Mouse (Mus musculus): Measurements from ENCODE around the gene Fam219a. TPM values are rescaled to one million over a fixed set of nuclear protein-coding genes. Genes with fewer than 3 reads are reported as not detected.
A peak's percentile ranks its signal among the peaks of the same experiment; 100 is the strongest.

Gene Fam219a
- polyA plus RNA-seq, 1 experiment: 147 TPM

DNA sequence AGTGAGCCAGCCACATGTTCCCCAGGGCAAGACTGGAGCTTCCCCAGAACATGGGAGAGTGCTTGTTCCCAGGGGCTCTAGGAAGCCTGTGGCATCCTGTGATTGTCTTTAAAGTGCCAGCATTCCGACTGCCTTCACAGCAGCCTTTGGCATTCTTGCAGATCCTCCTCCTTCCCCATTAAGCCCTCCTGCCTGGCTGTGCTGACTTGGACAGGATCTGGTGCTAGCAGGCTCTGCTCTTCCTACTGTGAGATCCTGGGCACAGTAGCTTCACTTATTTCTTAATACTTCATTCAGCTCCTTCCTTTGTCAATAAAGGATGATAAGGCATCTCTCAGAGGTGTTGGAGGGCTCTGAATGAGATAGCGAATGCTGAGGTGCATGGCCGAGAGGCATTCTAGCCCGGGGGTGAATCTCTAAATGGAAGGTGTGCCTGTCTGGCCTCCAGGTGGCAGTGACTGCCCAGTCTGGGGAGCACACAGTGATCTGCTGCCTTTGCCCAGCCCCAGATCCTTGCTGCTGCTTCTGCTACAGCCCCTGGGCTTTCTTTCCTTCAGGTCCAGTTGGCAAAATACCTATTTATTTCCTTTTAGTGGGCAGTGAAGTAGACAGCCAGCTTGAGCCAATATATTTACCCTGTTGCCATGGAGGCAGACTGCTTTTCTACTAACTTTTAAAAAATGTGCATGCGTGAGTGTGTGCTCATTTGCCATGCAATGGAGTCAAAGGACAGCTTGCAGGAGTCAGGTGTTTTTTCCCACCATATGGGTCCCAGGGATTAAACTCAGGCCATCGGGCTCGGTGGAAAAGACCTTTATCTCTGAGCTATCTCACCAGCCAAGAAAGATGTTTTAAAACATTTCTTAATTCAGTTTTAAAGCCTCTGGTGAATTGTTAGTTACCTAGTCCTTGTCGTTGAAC, 35.4 kb upstream of the Fam219a start:
- WGBS: 23% methylated on average over 8 of the region's 8 CpGs
- H3K4me1 ChIP-seq (ENCODE audit: control insufficient read depth, insufficient read depth, low read length): peaks cover 5% of the 10 kb centered on the region
- H3K27me3 ChIP-seq (ENCODE audit: control insufficient read depth, insufficient read depth, low read length): no peaks in the 10 kb centered on the region
- H3K27ac ChIP-seq (ENCODE audit: insufficient read depth, low read length): no peak overlapping the region
- TF ChIP-seq POLR2A (IDR thresholded peaks at IDR 0.05; ENCODE audit: borderline replicate concordance, insufficient read depth, low read length) (no peak), CTCF (IDR thresholded peaks at IDR 0.05; ENCODE audit: borderline replicate concordance, insufficient read depth, low read depth, low read length) (peak; percentile 98)
- H3K4me3 ChIP-seq (replicated peaks; ENCODE audit: insufficient read depth, low read depth, low read length): no peak overlapping the region
- peak; percentile 77 to 79 for DNase-seq

DNA sequence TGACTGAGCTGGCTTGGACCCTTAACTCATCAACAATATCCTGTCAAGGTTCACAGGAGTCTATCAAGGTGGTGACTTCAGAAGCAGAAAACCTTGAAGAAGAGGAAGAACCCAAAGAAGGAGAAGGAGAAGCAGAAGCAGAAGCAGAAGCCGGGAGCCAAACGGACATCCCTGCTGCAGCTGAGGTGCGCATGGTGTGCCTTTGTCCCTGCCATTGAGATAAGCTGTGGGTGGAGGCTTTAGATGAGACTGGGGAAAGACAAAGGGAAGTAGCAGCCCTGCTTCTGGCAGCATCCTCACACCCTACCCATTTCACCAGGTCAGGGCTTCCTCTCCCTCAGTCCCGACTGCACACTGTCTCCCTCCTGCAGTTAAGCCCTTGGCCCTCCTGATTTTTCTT, 33.5 kb upstream of the Fam219a start:
- Histone ChIP-seq H3K4me3 (replicated peaks; ENCODE audit: insufficient read depth, low read depth, low read length) (no peak overlapping the region), H3K4me1 (ENCODE audit: control insufficient read depth, insufficient read depth, low read length) (peaks cover 5% of the 10 kb centered on the region), H3K27ac (ENCODE audit: insufficient read depth, low read length) (no peak overlapping the region), H3K27me3 (ENCODE audit: control insufficient read depth, insufficient read depth, low read length) (no peaks in the 10 kb centered on the region)
- TF ChIP-seq POLR2A (IDR thresholded peaks at IDR 0.05; ENCODE audit: borderline replicate concordance, insufficient read depth, low read length) (no peak), CTCF (IDR thresholded peaks at IDR 0.05; ENCODE audit: borderline replicate concordance, insufficient read depth, low read depth, low read length) (no peak)
- 70% methylated on average over 4 of the region's 4 CpGs for WGBS
- no peak for DNase-seq

DNA sequence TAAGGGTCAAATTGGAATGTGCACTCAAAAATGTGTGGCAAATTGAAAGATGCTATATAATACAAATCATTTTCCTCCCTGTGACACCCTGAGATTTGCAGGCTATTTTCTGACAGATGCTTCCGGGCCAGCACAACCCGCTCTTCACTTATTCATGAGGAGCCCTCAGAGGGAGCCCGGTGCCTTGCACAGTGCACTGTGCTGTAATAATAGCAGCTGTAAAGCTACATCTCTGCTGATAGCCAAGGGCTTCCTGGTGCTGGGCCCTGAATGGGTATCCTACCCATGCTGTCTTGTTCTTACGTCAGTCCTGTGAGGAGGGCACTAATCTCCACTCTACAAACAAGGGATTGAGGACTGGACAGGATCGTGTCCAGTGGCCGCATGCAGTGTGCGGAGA, 14.0 kb upstream of the Fam219a start:
- Histone ChIP-seq H3K27me3 (ENCODE audit: control insufficient read depth, insufficient read depth, low read length) (no peaks in the 10 kb centered on the region), H3K4me1 (ENCODE audit: control insufficient read depth, insufficient read depth, low read length) (no peaks in the 10 kb centered on the region), H3K4me3 (replicated peaks; ENCODE audit: insufficient read depth, low read depth, low read length) (no peak overlapping the region), H3K27ac (ENCODE audit: insufficient read depth, low read length) (no peak overlapping the region)
- WGBS: 69% methylated on average over 7 of the region's 7 CpGs
- no peak for DNase-seq
- TF ChIP-seq POLR2A (IDR thresholded peaks at IDR 0.05; ENCODE audit: borderline replicate concordance, insufficient read depth, low read length): no peak
- TF ChIP-seq CTCF (IDR thresholded peaks at IDR 0.05; ENCODE audit: borderline replicate concordance, insufficient read depth, low read depth, low read length): no peak

DNA sequence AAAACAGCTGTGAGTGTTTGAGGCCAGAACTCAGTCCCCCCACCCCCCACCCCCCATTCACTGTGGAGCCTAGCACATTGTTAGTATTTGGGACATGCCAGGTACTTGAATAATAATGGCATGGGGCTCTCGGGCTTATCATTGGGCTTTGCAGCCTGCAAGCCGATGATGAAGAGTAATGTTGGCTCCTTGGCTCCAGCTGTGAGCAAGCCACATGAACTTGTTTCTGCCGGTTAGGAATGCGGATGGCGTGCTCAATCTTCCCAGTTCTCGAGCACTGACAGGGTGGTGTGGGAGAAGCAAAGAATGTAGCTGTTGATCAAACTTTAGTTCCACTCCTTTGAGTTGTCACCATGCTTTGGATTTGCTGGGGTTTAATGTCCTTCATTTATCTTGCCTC, 6.6 kb upstream of the Fam219a start:
- TF ChIP-seq POLR2A (IDR thresholded peaks at IDR 0.05; ENCODE audit: borderline replicate concordance, insufficient read depth, low read length): no peak
- 52% methylated on average over 6 of the region's 6 CpGs for WGBS
- Histone ChIP-seq H3K4me1 (ENCODE audit: control insufficient read depth, insufficient read depth, low read length) (no peaks in the 10 kb centered on the region), H3K4me3 (replicated peaks; ENCODE audit: insufficient read depth, low read depth, low read length) (no peak overlapping the region), H3K27ac (ENCODE audit: insufficient read depth, low read length) (no peak overlapping the region), H3K27me3 (ENCODE audit: control insufficient read depth, insufficient read depth, low read length) (no peaks in the 10 kb centered on the region)
- DNase-seq: no peak

DNA sequence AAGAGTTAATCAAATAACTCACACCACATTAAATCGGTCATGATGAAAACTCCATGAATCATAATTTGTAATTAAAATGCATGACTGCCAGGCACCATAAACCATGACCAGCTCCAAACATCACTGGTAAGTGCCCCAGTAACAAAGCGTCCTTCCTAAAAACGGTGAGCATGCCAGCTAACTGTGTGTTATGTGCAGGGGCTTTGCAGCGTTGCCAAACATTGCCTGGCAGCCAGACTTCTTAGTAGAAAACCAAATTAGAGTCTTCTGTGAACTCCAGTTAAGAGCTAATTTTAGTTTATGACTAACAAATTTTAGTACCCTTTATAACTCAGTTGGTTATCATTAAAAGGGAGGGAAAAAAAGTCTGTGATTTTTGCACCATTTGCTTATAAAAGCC, 4.2 kb upstream of the Fam219a start:
- 39% methylated on average over 4 of the region's 4 CpGs for WGBS
- TF ChIP-seq CTCF (IDR thresholded peaks at IDR 0.05; ENCODE audit: borderline replicate concordance, insufficient read depth, low read depth, low read length) (no peak), POLR2A (IDR thresholded peaks at IDR 0.05; ENCODE audit: borderline replicate concordance, insufficient read depth, low read length) (no peak)

DNA sequence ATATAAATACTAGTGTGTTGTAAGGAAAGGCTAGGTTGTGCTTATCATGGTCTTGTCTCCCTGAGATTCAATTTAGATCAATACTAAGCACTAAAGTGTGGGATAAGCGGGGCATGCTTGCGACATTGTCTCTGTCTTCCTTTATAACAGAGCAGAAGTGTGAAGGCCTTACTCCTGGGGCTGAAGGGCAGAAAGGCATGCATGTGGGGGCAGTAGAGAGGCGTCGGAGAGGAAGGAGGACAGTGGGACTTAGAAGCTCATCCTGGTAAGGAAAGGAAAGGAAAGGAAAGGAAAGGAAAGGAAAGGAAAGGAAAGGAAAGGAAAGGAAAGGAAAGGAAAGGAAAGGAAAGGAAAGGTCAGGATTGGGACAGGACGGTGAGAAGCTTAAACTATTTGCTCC, 2.2 kb upstream of the Fam219a start:
- 54% methylated on average over 5 of the region's 5 CpGs for WGBS
- Histone ChIP-seq H3K27me3 (ENCODE audit: control insufficient read depth, insufficient read depth, low read length) (no peaks in the 10 kb centered on the region), H3K27ac (ENCODE audit: insufficient read depth, low read length) (no peak overlapping the region)

More for the DNA sequence above, 4.2 kb upstream of the Fam219a start:
- Histone ChIP-seq H3K4me3 (replicated peaks; ENCODE audit: insufficient read depth, low read depth, low read length) (no peak overlapping the region), H3K27me3 (ENCODE audit: control insufficient read depth, insufficient read depth, low read length) (no peaks in the 10 kb centered on the region), H3K27ac (ENCODE audit: insufficient read depth, low read length) (no peak overlapping the region), H3K4me1 (ENCODE audit: control insufficient read depth, insufficient read depth, low read length) (no peaks in the 10 kb centered on the region)
- DNase-seq: no peak

DNA sequence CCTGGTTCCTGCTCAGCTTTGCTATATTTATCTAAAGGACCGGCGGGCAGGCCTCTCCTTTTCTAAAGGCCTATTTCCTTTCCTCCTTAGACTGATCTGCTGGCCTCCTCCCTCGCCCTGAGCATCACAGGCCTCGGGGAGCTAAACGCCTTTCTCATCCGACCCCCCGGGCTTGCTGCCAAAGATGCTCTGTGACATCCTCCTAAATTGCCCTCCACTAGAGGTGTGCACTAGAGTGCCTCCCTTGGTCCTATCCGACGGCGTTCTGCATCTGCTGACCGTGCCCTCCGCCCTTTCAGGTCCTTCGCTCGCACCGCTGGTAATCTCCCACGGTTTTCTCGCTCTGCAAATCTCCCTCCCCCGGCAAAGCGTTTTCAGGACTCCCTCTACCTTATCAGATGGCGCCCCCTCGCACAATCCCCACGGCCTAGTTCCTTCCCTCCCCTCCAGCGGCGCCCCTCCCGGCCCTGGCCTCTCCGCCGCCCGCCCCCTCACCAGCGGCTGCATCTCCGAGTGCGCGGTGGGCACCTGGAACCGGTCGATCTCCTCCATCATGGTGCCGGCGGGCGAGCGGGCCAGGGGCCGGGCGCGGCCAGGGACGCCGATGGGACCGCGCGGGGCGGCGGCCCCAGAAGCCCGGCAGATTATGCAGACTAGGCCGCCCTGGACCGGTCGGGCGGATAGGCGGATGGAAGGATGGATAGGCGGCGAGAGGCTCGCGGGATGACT, 492 bp downstream of the Fam219a start:
- Histone ChIP-seq H3K4me1 (ENCODE audit: control insufficient read depth, insufficient read depth, low read length) (peaks cover 15% of the 10 kb centered on the region), H3K27ac (ENCODE audit: insufficient read depth, low read length) (peak overlapping the region; percentile 76), H3K27me3 (ENCODE audit: control insufficient read depth, insufficient read depth, low read length) (no peaks in the 10 kb centered on the region), H3K4me3 (replicated peaks; ENCODE audit: insufficient read depth, low read depth, low read length) (peak overlapping the region; percentile 75)
- WGBS: 1% methylated on average over 58 of the region's 58 CpGs
- TF ChIP-seq CTCF (IDR thresholded peaks at IDR 0.05; ENCODE audit: borderline replicate concordance, insufficient read depth, low read depth, low read length) (no peak), POLR2A (IDR thresholded peaks at IDR 0.05; ENCODE audit: borderline replicate concordance, insufficient read depth, low read length) (no peak)
- DNase-seq: peak; percentile 63 to 71

More for the DNA sequence above, 2.2 kb upstream of the Fam219a start:
- TF ChIP-seq POLR2A (IDR thresholded peaks at IDR 0.05; ENCODE audit: borderline replicate concordance, insufficient read depth, low read length): no peak
- TF ChIP-seq CTCF (IDR thresholded peaks at IDR 0.05; ENCODE audit: borderline replicate concordance, insufficient read depth, low read depth, low read length): peak; percentile 29; the same call in 1 of the 2 replicates
- no peak for DNase-seq
- peaks cover 6% of the 10 kb centered on the region; the same call in 1 of the 2 replicates for H3K4me1 ChIP-seq (ENCODE audit: control insufficient read depth, insufficient read depth, low read length)
- no peak overlapping the region for H3K4me3 ChIP-seq (replicated peaks; ENCODE audit: insufficient read depth, low read depth, low read length)

Measured in cerebellum, adult 2 months (tissue).